Mouse (Mus musculus) cerebellum, postnatal 14 days (tissue): ENCODE measurements at regions not wholly inside any gene's neighbourhood (a gene's known extent, or its start where the extent isn't known, plus 50 kb on each side); places are given as distances from the start of the nearest gene placed in this dataset.
A peak's percentile ranks its signal among the peaks of the same experiment; 100 is the strongest.
"Not testable (repeated sequence)": the region's sequence is repeated elsewhere in the genome, so short reads cannot be mapped to it uniquely, and the experiment has no call there.

Source experiments
- DNase-seq, 2 experiments: peaks; one replicate each; pipeline ENCODE4 v3.0.0; 2021; ENCODE audit warnings: mixed read lengths in 2 of 2

DNA sequence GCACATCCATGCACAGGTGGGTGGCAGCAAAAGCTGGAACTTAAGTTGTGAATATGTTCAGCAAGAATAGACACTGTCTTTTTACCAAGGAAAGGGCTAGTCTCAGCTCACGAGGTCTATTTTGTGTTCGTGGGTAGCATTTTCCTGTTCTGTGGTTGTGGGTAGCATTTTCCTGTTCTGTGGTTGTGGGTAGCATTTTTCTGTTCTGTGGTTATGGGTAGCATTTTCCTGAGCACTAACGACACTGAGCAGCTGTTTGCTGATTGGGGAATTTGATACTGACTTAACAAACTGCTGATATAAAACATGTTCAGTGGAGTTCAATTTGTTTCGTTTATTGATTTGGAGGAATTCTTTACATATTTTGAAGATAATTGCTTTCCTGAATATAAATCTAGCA, 837.8 kb upstream of the Vwc2 start:
- DNase-seq: no peak

DNA sequence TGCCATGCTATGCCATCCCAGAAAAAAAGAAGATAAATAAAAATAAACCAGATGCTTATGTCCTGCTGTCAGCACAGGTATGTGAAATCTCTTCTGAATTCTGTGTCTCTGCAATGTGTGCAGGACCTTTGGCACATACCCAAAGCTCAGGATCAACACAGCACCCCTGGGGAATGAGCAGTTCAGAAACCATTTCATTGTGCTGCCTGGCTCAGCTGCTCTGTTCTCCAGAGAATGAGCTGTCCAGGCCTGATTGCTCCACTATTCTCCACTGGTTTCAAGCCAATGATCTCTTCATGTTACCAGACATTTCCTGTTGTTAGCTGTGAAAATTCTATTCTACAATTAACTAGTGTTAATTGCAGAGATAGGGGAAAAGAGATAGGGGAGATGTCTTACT, 830.5 kb upstream of the Vwc2 start:
- peak in 1 of 2 experiments; percentile 2 for DNase-seq

DNA sequence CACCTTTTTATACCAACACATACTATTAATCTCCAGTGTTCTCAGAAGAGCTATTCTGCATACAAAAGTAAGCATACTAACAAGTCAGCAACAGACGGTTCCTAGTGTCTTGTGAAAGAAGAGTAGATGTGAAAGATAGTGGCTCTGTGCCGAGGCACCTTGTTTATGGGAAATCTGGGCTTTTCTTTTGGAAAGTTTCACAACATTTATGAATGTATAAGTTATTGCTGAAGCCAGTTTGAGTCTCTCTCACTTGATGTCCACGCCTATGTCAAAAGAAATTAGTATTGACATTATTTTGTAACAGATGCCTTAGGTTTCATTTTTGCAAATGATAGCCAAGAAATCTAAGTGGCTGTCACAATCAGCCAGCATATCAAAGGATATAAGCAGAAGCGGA, 822.0 kb upstream of the Vwc2 start:
- no peak for DNase-seq

DNA sequence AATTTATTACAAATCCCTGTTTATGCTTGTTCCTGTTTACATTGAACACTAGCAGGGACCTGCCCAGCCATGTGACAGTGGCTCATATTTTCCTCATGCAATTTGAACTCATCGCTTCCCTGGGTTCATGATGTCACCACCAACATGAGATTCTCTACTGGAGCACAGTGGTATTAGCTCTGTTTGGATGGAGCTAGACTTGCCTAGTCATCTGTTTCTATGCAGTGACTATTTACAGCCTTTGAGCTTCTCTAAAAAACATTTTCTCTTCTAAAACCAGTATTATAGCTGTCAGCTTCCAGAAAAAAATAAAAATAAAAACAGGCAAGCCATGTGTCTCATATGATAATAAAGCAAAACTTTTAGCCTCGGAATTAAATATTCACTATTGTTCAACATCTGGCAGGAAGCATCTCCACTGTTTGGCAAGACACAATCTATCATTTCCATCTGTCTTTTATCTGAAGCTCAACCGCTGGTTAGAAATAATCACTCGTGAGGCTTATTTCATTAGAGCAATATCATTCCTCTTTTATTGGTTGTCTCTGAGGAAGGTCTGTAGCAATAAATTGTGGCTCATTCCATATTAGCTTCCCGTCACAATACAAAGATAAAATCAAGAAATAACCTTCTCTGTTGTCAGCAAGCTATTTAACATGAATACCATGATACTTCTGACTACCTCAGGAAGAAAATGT, 804.9 kb upstream of the Vwc2 start:
- DNase-seq: no peak

DNA sequence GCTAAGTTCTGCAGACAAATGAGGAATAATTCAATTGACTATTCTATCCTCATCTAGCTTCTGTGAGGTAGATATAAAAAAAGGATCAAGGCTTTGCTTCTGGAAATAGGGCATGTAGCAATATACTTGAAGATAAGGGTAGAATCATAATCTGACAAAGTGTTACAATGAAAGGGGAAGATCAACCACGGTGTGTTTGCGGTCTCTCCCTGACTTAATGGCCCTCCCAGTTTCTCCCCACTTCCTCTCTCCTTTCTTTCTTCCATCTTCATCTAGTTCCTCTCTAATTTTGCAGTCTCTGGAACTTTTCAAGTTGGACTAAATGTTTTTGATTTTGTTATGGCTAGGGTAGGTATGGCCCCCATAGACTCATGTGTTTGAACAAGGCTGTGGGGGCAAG, 796.6 kb upstream of the Vwc2 start:
- DNase-seq: no peak

DNA sequence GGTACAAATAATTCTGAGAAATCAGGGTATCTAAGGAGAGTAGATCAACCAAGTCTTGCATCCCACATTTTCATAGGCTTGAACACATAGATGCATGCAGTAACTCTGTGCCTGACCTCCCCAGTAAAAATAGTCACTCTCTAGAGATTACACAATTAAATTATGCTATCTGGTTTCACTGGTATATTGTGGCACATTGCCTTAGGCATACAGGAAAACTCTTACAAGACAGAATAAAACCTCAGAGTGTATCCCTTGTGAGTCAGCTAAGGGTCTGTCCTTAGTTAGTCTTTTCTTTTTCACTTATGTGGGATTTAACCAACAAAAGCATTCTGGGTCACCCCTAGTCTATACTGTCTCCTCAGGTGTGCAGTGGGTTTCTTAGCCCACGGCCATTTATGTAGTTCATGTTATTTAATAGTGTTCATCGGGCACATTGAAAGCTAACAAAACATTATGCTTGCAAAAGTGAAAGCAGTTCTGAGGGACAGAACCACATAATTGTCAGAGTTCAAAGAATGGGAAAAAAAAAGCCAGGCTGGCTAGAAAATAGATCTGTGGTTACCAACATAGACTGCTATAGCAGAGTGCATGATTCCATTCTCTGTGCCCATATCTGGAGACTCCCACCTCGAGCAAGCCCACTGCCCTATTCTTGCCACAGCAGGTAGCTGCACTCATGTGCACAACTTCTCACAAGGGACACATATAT, 795.8 kb upstream of the Vwc2 start:
- DNase-seq: no peak

DNA sequence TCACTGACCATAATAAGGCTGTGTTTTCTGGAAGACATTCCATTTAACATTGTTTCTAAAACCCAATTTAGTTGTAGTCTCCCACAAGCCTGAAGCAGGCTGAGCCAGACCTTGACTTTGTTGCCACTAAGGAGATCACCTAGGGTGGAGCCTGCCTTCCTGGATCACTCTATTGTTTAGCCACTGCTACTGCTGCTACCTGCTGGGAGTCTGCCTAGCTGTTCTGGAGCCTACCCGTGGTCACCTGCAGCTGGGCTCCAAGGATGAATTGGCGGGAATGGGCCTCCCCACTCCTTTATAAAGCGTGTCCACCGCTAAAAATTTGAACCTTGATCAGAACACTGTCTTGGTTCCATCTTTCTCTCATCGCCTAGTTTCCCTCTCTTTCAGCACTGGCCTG, 783.8 kb upstream of the Vwc2 start:
- not testable (repeated sequence) for DNase-seq

DNA sequence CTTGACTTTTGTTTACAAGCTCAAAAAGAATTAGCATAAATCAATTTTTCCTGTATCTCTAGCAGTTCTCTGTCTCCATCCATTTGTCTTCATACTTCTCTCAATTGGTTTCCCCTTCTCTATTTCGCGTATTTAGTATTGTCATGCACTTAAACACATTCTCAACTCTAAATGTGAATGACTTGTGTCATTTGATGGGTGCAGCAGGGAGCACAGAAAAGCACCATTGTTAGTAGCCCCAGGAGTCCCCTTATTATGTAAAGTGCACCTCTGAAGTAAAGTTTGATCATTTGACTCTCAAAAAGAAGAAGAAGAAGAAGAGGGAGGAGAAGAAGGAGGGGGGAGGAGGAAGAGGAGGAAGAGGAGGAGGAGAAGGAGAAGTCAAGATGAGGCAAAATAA, 776.2 kb upstream of the Vwc2 start:
- no peak for DNase-seq

DNA sequence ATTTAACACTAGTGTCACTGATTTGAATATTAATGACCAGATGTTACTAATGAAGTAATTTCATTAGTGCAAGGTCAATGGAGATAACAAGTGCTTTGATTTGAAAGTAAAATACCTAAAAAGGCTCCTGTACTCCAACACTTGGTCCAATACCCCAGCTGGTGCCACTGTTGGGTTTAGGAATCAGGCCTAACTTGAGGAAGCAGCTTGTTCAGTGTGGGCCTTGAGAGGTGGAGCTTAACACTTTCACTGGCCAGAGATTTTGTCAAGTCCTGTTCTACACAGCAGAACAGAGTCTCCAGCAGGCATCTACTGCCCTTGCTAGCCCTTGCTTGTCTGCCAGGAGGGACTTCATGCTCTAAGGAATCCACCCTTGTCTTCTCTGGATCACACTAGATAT, 741.7 kb upstream of the Vwc2 start:
- no peak for DNase-seq
